Mouse (Mus musculus) urinary bladder, postnatal 14 days (tissue): ENCODE data around the gene Sdhd.

Experiments used
- DNase-seq: peaks from one replicate; pipeline ENCODE4 v3.0.0; 2021; ENCODE audit warnings: low spot score

Gene Sdhd

GRCm38 (mm10) chr9:50586955-50587354 is 16.7 kb downstream of the Sdhd start:
- DNase-seq: no peak

- no peak for DNase-seq
Observed at GRCm38 (mm10) chr9:50585145-50585818, 18.3 kb downstream of the Sdhd start.

GRCm38 (mm10) chr9:50580370-50580769 is 23.2 kb downstream of the Sdhd start:
- DNase-seq: no peak

GRCm38 (mm10) chr9:50569599-50570525 is 33.8 kb downstream of the Sdhd start:
- peak; percentile 34 for DNase-seq

- no peak for DNase-seq
Observed at GRCm38 (mm10) chr9:50567881-50568280, 35.7 kb downstream of the Sdhd start.

- DNase-seq: no peak
Observed at GRCm38 (mm10) chr9:50567372-50567771, 36.2 kb downstream of the Sdhd start.

- no peak for DNase-seq
Observed at GRCm38 (mm10) chr9:50565940-50566339, 37.7 kb downstream of the Sdhd start.

GRCm38 (mm10) chr9:50565173-50565572 is 38.4 kb downstream of the Sdhd start:
- peak; percentile 40 for DNase-seq

GRCm38 (mm10) chr9:50561918-50562360 is 41.7 kb downstream of the Sdhd start:
- no peak for DNase-seq

- DNase-seq: no peak
Observed at GRCm38 (mm10) chr9:50561145-50561917, 42.3 kb downstream of the Sdhd start, which contains the start of gene Tex12. Gene Tex12 (minus strand): TSS chr9:50561325.

GRCm38 (mm10) chr9:50555094-50555446 is 48.5 kb downstream of the Sdhd start, which contains the start of gene Bco2:
Gene Bco2 (minus strand): TSS chr9:50555181.
- no peak for DNase-seq

GRCm38 (mm10) chr9:50554241-50555093 is 49.1 kb downstream of the Sdhd start, which contains the start of gene Il18:
Gene Il18 (plus strand): TSS chr9:50554827.
- DNase-seq: peak; percentile 11

- no peak for DNase-seq
Observed at GRCm38 (mm10) chr9:50553547-50553946, 50.1 kb downstream of the Sdhd start.

GRCm38 (mm10) chr9:50552206-50552605 is 51.4 kb downstream of the Sdhd start:
- no peak for DNase-seq

- DNase-seq: no peak
Observed at GRCm38 (mm10) chr9:50548936-50549335, 54.7 kb downstream of the Sdhd start.

GRCm38 (mm10) chr9:50547859-50548478 is 55.6 kb downstream of the Sdhd start:
- DNase-seq: no peak
